Mouse (Mus musculus) heart, postnatal 4 days (tissue): ENCODE results near the gene Defb25. TPM values are rescaled to one million over a fixed set of nuclear protein-coding genes. Genes with fewer than 3 reads are reported as not detected.

ENCODE experiments used
- DNase-seq: peaks from one replicate; pipeline ENCODE4 v3.0.0; 2021
- total RNA-seq, 2 experiments: library from RNA; stranded (reverse); gene quantifications; 2 replicates each; pipeline ENCODE4 v1.2.3; 2021

The Defb25 gene
- total RNA-seq, 2 experiments from 2014 or later, result not detected

DNA sequence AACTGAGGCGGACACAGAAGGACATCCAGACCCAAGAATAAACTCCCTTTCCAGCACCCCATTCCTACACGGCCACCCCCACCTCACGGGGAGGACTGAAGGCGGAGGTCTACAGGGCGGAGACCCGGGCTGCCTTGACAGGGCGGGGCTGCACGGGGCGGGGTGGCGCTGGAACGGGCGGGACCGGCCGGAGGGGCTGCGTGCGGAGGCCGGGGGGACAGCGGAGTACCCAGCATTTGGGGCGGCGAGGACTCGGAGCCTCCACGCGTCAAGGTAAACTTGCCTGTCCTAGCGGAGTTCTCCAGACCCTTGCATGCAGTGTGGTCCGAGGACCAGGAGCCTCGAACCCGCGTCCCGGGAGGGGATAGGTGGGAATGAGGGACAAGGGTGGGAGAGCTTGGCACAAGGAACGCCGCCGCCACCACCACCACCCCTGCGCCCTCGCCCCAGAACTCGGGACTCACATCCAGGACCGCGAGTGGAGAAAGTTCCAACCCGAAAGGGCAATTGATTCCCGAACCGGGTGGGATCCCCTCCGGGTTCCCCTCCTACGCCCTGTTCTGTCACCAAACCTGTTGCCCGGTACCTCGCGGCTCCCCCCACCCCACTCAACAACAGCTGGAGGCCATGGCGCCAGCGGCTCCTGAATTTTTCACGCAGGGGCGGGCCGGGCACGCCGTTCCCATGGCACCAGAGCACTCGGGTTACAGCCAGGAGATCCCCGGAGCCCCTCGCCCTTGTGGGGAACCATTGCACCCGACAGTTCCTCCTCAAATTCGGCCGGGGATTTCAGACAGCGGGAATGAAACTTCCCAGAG, 4.1 kb upstream of the Defb25 start, which contains the start of gene Rem1:
TSS of gene Rem1 (plus strand) at position 178 of the 818 bp plus-strand sequence.
- DNase-seq, result peak; percentile 63

DNA sequence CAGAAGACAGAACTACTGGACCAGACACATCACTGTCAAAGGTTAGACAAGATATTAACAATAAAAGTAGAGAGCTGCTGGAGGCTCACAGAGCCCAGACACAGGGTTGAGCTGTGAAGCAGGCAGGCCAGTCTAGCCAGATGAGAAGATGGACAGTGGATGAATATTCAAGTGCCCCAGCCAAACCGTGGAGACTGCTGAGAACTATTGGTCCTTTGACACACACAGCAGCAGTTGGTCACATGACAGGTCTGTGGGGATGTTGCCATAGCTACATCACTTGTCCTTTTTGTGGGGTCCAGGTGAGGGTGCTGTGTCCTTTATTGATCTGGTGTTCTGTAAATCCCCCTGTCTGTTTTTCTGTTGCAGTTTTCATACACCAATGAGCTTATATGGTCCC, 2.4 kb upstream of the Defb25 start:
- DNase-seq, result no peak

DNA sequence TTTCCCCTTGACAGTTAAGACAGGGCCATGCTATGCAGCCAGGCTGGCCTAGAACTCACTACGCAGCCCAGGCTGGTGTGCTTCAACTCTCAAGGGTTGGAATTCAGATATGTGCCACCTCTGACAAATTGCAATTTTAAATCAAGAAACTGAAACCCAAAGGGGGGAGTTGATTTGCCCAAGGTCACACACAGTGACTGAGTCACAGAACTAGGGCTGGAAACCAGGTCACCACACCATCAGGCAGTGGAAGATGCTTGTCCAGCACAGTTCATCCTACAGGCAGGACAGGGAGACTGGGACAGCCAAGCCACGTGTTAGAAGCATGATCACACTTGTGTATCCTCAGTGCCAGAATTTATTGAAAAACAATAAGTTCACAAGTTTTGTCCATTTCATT, 1.7 kb upstream of the Defb25 start:
- no peak for DNase-seq

DNA sequence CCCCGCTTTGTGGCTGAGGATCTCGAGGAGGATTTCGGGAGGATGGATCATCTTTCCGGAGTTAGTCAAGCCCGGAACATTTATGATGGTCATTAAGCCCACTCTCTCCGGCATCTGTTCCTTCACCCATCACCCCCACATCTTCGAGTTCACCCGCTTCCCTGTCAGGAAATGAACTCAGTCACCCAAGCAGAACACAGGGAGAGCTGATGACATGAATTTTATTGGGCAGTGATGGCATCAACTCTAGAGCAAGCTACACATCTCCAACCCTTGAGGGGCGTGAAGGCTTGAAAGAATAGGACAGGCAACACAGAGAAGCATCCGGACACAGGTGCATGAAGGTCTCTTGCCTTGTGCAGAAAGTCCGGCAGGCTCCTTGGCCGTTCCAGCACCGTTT, 702 bp downstream of the Defb25 start:
- DNase-seq, result no peak

DNA sequence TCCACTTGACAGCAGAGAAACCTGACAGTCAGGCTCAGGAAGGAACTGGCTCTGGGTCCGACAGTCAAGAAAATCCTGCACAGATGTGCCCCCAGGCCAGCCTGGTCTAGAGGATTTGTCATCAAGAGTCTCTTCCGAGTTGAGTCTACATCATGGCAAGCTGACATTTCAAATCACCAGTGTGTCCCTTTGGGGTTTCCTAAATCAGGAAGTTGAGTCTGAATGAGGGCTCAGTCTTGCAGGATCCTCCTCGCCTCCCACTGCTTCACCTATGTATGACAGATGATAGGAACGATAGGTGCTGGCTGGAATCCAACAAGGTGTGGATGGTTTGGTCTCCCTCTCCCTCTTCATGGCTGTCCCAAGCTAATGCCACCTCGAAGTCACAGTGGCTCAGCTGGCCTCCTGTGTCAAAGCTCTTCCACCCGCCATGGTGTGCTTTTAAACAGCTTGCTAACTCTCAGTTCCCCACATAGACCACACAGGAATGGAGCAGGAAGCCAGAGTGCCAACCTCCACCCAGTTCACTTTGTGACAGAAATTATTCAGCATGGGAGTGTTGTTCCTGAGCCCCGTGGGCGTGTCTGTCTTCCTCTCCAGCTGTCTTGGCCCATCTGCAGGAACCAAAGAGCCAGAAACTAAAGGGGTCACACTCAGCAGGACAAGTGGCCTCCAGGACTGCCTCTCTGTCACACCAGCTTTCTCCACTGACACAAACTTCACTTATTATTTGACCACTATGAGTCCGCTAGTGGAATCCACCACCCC, 2.3 kb downstream of the Defb25 start:
- no peak for DNase-seq

DNA sequence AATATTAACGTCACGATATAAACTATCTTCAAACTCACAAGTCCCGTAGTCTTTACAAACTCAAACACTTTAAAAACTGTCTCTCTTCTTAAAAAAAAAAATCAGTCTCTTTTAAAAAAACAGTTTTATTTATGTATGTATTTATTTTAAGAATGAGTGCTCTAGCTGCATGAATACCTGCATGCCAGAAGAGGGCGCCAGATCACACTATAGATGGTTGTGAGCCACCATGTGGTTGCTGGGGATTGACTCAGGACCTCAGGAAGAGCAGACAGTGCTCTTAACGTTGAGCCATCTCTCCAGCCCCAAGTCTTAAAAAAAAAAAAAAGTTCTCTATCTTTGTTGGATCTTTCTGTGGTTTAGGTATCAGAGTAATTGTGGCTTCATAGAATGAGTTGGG, 5.5 kb downstream of the Defb25 start:
- DNase-seq, result no peak

DNA sequence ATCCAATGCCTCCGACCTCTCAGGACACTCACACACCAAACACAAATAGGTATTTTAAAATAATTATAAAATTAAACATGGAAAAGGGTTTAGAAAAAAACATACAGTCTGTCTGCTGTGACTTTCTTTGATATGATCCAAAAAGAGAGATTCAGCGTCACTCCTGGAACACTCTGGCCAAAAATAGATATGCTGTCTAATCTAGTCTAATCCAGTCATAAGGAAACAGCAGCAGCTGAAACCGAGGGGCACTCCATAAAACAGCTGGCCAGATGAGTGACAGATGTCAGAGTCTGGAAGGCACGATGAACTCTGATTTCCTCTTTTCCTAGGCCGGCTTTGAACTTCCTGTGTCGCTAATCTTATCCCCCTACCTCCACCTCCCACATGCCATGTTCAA, 6.4 kb downstream of the Defb25 start:
- DNase-seq, result no peak

DNA sequence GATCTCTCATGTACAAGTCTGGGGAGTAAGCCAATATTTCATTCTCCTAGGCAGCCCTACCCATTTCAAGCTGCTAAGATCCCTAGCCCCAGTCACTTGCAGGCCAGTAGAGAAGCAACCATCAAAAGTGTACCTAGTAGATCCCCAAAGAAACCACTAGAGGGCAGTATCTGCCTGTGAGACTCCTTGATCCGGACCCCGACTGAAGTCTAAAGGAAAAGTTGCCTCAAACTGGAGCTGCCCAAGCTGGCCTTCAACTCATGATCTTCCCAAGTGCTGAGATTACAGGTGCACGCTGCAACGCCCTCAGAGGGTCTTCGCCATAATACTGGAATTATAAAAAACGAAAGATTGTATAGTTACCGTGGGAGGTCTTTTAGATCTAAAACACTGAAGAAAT, 7.3 kb downstream of the Defb25 start:
- peak; percentile 68 for DNase-seq

DNA sequence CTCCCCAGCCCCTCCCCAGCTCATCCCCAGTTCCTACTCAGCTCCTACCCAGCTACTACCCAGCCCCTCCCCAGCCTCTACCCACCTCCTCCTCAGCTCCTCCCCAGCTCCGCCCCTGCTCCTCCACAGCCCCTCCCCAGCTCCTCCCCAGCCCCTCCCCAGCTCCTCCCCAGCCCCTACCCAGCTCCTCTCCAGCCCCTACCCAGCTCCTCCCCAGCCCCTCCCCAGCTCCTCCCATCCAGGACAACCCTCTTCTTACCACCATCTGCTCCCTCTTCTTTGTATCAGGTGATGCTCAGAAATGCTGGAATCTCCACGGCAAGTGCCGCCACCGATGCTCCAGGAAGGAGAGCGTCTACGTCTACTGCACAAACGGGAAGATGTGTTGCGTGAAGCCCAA, 10.7 kb downstream of the Defb25 start:
- no peak for DNase-seq

DNA sequence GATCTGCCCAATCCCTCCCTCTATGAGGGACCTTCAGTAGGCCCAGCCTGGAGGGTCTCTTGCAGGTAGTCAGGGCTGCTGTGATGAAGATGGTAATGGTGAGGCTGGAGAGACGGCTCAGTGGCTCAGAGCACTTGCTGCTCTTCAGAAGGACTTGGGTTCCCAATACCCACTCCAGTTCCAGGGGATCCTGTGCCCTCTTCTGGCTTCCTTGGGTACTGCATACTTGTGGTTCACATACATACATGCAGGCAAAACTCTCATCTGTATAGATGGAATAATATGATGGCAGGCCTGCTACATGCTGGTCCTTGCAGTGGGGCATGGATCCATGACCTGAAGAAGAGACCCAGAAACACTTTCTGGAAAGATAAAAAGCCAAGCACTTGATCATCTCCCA, 14.1 kb downstream of the Defb25 start:
- DNase-seq, result no peak

DNA sequence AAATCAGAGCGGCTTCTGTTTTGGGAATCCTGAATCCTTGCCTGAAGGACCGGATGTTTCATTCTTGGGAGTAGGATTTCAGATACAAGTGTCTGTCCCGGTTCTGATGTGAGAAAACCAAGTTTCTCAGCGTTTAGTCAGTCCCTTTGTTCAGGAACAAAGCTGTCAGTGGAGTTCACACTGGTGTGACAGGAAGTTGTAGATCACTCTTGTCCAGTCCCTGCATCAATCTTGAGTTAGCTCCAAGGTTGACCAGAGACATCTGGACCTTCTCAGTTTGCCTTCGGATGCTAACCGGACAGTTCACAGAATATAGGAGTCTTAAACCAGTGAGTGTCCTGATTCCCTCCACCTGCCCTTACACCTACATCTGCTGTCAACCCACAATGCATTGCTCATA, 15.1 kb downstream of the Defb25 start:
- no peak for DNase-seq

DNA sequence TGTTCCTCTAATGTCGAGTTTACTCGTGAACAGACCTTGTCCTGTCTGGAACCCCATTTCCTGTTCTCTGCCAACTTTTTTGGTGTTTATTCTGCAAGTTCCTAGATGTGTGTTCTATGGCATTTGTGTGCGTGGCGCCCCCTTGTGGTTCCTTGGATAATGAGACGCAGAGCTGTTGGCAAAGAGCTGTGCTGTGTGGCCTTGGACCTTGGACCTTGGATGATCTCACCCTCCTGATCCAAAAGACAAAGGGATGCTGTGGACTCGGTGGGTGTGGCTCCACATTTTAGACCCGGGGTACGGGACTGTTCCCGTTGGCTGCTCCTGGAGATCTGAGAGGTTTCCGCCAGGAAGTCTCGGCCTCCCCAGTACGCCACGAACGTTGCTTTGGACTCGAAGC, 18.8 kb downstream of the Defb25 start, which contains the start of gene Defb36:
TSS of gene Defb36 (plus strand) at position 271 of the 400 bp plus-strand sequence.
- DNase-seq, result peak; percentile 65

DNA sequence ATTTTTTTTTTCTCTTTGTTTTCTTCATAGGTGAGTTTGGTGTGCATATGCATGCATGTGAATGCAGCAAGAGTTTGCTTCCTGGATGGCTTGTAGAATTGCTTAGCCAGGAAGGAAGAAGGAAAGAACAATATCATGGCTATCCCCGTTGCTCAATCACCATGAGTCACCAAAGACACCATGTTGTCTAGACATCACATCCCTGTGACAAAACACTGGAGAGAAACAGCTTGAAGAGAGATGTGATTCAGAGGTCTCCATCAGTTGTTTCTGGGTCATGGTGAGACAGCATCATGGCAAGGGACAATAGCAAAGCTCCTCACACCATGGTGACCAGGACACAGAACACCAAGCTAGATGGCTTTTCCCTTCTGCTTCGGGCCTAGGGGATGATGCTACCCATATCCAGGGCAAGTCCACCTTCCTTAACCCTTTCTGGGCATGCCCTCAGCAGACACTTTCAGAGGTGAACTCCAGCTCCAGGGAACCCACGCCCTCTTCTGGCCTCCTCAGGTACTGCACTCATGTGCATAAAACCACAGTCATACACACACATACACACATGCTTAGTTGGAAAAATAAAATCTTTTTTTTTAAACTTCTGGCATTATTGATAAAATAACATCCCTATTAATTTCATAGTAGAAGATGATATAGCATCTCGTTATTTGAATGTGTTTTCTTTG, 21.4 kb downstream of the Defb25 start:
- DNase-seq, result no peak

DNA sequence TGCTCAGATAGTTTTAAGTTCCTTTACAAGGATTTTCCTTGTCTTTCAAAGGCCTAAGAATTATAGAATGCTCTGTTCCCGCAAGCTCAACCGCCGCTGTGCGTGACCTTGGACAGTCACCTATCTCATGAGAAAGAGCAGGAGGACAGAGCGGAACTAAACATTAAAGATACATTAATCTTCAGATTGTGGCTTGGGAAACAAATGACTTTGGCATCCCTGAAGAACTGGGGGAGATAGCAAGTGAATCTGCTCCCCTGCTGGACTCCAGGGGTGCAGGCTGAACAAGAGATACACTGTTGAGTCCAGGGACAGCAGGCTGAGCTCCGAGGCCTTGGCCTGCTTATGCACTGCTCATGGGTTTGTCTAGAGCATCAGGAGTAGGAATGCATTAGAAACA, 22.8 kb downstream of the Defb25 start:
- no peak for DNase-seq

DNA sequence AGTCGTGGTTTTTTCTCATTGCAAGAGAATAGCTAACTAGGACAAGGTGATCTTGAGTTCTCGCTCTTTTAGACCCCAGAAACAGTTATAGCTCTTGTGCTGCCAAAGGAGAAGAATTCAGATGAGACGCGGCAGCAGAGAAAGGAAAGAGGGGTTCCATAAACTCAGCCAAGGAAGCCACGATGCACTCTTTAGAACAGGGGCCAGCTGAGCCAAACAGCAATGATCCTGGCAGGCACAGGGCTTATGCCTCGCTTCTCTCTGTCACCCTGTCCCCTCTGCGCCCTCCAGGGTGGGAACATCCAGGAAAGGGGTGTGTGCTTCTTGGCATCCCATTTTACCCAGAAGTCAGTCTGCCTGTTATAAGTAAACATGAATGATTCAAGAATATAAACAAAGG, 23.6 kb downstream of the Defb25 start, which contains the start of gene Defb45:
TSS of gene Defb45 (minus strand) at position 101 of the 400 bp plus-strand sequence.
- no peak for DNase-seq

DNA sequence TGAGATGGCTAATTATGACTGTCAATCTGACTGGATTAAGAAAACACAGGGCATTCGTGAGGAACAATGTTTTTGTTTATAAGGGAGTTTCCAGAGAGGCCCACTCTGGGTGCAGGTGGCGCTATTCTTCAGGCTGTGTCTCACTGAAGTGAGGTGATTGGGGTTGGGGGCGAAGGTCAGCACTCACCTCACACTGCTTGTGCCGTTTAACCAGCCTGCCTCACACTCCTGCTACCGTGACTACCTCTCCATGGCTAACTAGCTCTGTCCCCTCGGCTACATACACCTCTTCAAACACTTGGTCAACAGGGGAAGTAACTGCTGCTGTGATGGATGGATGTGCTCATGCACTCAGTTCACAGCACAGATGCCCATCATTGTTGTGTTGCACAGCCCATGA, 33.8 kb downstream of the Defb25 start:
- no peak for DNase-seq

DNA sequence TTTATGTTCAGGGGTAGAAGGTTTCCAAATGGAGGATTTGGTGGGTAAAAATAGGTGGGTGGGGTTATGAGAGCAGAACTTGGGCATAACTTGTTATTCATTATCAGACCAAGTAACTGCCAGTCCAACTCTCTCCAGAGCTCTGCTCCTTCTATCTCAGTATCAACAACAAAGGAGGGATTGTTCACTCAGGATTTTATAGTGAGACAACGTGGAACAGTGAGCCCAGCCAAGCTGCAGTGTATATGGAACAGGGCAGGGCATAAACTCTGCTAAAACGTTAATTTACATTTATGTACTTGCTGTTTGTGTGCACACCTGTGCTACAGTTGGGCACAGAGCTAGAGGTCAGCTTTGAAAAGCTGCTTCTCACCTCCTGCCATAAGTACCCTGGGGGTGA, 34.4 kb downstream of the Defb25 start:
- no peak for DNase-seq

DNA sequence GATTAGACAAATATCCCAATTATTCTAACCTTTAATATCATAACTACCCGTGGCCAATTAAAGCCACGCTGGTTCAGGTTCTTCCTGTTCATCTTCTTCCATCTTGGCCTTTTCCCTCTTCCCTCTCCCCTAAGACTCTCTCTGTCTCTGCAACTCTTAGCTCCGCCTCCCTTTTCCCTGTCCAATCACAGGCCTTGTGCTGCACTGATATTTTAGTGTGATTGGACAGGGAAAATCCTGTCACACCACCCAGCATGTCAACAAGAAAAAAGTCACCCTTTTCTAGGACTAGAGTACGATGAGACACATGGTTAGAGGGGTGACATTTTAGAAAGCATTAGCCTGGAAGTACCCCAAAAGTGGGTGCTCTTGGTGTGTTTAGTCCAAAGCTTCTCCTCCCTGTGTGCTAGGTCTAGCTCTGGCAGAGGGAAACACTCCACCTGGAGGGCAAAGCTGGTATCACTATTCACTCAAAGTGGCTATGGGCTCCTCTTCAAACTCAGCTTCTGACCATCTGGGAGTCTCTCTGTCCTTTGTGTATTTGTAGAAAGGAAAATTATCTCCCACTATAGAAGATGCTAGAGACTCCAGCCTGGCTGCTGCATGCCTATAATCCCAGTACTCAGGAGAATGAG, 35.8 kb downstream of the Defb25 start:
- DNase-seq, result peak; percentile 37

DNA sequence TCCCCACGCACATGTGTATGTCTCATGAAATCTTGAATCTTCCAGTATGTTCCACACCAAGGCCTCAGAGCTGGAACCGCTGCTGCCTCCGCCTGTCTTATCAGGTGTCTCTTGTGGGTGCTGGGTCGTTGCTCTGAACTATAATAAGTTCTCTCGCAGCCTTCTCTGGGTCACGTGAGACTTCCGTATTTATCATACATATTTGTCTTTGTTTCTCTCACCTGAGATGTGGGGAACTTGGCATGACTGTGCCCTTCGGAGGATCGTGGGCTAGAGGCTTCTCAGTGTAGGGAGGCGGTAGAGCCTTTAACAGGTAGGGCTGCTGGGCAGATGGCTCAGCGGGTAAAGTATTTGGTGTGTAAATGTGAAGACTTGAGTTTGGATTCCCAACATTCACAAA, 42.2 kb downstream of the Defb25 start:
- DNase-seq, result no peak

DNA sequence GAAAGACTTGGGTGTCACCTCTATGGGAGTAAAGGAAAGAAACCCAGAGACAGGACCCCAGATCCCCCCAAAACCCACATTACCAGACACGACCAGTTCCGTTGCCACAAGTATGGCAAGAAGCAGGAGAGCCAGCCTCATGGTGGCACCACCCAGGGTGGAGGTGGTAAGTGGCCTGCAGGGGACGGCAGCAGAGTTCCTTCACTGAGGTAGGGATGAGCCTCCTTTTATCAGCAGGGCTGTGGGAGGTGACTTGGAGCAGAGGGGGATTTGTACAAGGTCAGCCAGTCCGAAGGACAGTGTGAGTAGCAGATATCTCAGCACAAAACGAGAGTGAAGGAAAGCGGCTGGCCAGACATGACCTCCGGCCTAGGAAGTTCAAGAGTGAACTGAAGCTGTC, 42.7 kb downstream of the Defb25 start, which contains the start of gene Defb19:
TSS of gene Defb19 (minus strand) at position 206 of the 400 bp plus-strand sequence.
- no peak for DNase-seq

DNA sequence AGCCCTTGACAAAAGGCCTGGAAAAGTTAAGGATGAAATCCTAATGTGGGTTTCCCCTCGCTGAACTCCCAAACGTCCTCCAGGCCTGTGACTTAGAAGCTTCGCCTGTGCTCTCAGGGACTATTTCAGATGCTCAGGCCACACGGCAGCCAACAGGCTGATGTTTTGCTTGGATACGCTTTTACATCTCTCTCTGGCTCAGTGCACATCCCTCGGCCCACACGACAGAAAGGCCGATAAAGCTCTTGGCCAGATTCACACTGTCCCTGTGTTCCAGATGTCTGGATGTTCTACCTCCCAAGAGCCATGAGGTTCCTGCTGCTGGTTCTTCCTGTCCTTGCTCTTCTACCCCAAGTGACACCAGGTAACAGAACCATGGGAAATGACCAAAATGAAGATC, 49.4 kb downstream of the Defb25 start:
- peak; percentile 13 for DNase-seq
